Mouse (Mus musculus): ENCODE measurements around the gene Agpat1. TPM values are rescaled to one million over a fixed set of nuclear protein-coding genes. Genes with fewer than 3 reads are reported as not detected.

Agpat1 gene
- polyA plus RNA-seq, 1 experiment from 2014 or later, result 56.1 TPM

DNA sequence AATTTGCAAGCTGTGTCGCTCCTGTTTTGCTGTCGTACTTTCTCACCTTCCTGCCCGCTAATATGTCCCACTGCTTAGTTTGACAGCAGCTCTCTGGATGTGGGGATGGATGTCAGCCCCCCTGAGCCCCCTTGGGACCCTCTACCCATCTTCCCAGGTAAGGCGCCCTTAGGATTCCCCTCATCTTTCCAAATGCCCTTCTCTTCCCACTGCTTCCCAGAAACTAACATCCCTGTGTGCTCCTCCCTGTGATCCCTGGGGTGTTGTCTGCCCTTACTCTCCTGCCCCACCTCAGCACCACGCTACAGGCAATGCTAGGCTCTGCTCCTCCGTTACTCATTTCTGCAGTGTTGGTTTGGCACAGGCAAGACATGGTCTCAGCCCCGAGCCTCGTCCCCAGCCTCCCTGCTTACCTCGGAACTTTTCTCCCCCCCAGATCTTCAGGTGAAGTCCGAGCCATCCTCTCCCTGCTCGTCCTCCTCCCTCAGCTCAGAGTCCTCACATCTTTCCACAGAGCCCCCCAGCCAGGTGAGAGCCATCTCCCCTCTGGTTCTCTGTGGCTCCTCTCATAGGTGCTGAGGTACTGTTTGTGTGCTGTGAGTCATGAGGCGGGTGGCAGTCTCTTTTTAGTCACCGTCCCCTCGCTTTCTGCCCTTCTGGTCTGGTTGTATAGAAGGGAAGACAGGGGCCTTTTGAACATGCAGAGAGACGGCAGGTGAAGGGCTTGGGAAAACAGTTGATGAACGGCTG is 44.3 kb downstream of the Agpat1 start:
- no peak for TF ChIP-seq CTCF (IDR thresholded peaks at IDR 0.05; ENCODE audit: low read depth)

DNA sequence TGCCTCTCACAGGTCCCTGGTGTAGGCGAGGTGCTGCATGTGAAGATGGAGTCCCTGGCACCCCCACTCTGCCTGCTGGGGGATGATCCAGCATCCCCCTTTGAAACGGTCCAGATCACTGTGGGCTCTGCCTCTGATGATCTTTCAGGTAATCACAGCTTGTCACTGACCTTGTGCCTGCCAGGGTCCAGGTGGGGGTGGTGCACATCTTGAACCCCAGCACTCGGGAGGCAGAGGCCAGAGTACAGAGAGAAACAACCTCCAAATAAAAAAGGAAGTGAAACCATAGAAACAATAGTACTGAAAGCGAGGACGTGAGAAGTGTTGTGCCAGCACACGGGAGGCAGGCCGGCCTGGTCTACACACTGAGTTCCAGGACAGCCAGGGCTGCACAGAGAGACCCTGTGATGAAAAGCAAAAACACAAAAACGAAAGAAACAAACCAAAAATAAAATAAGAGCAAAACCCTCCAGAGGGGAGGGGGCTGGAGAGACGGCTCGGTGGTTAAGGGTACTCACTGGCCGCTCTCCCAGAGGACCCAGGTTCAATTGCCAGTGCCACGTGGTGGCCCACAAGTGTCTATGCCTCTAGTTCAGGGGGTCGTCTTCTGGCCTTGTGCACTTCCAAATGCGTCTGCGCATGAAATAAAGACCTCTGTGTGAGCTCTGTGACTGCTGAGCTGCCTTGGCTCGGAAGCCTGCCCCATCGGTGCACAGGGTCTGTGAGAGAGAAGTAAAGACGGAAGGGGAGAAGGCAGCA is 45.2 kb downstream of the Agpat1 start:
- 85% methylated on average over 18 of the region's 18 CpGs for WGBS

More for the DNA sequence above, 44.3 kb downstream of the Agpat1 start:
- Histone ChIP-seq H3K4me3 (replicated peaks; ENCODE audit: low read depth, low read length) (0 out of 2 replicates have a peak overlapping the region, but pooled peaks have one; percentile 99), H3K27ac (no peak overlapping the region), H3K36me3 (ENCODE audit: insufficient read depth, low read length) (peaks cover 39% of the 10 kb centered on the region), H3K4me2 (ENCODE audit: low read length) (peak overlapping the region; percentile 83; the same call in 1 of the 2 replicates), H3K27me3 (ENCODE audit: insufficient read depth, low read length) (no peaks in the 10 kb centered on the region), H3K4me1 (replicated peaks; ENCODE audit: insufficient read depth, low read length) (peaks cover 15% of the 10 kb centered on the region), H3K9me3 (replicated peaks; ENCODE audit: low read length) (no peaks in the 10 kb centered on the region), H3K9ac (ENCODE audit: low read depth, low read length) (no peak overlapping the region)
- DNase-seq (ENCODE audit: low spot score) (no peak), ATAC-seq (replicated peaks; ENCODE audit: low FRiP score, low read depth) (no peak)
- 70% methylated on average over 16 of the region's 16 CpGs for WGBS

DNA sequence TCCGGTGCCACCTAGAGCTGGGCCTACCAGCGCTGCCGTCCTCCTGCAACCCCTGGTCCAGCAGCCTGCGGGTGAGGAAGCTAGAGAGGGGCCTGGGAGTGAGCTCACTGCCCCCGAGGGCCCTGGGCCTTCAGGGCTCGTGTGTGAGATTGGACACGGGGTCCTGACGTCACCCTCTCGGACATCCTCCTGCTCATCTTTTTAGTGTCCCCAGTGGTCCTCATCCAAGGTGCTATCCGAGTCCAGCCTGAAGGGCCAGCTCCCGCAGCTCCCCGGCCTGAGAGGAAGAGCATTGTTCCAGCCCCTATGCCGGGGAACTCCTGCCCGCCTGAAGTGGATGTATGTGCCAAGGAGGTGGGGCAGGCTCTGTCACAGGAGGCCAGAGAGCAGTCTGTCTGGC is 46.7 kb downstream of the Agpat1 start:
- no peak overlapping the region for H3K27ac ChIP-seq
- H3K27me3 ChIP-seq (ENCODE audit: insufficient read depth, low read length), result no peaks in the 10 kb centered on the region
- H3K4me2 ChIP-seq (ENCODE audit: low read length), result no peak overlapping the region
- TF ChIP-seq CTCF (IDR thresholded peaks at IDR 0.05; ENCODE audit: low read depth), result no peak
- WGBS, result 92% methylated on average over 14 of the region's 14 CpGs
- no peak overlapping the region for H3K4me3 ChIP-seq (replicated peaks; ENCODE audit: low read depth, low read length)
- H3K9me3 ChIP-seq (replicated peaks; ENCODE audit: low read length), result no peaks in the 10 kb centered on the region
- H3K9ac ChIP-seq (ENCODE audit: low read depth, low read length), result no peak overlapping the region
- H3K4me1 ChIP-seq (replicated peaks; ENCODE audit: insufficient read depth, low read length), result peaks cover 9% of the 10 kb centered on the region
- peaks cover 40% of the 10 kb centered on the region for H3K36me3 ChIP-seq (ENCODE audit: insufficient read depth, low read length)
- ATAC-seq (replicated peaks; ENCODE audit: low FRiP score, low read depth), result no peak
- no peak for DNase-seq (ENCODE audit: low spot score)

More for the DNA sequence above, 45.2 kb downstream of the Agpat1 start:
- H3K9ac ChIP-seq (ENCODE audit: low read depth, low read length), result no peak overlapping the region
- peaks cover 40% of the 10 kb centered on the region for H3K36me3 ChIP-seq (ENCODE audit: insufficient read depth, low read length)
- no peak overlapping the region for H3K4me3 ChIP-seq (replicated peaks; ENCODE audit: low read depth, low read length)
- DNase-seq (ENCODE audit: low spot score) (no peak), ATAC-seq (replicated peaks; ENCODE audit: low FRiP score, low read depth) (no peak)
- no peaks in the 10 kb centered on the region for H3K9me3 ChIP-seq (replicated peaks; ENCODE audit: low read length)
- no peaks in the 10 kb centered on the region for H3K27me3 ChIP-seq (ENCODE audit: insufficient read depth, low read length)
- H3K4me1 ChIP-seq (replicated peaks; ENCODE audit: insufficient read depth, low read length), result peaks cover 15% of the 10 kb centered on the region
- no peak overlapping the region for H3K4me2 ChIP-seq (ENCODE audit: low read length)
- H3K27ac ChIP-seq, result no peak overlapping the region
- no peak for TF ChIP-seq CTCF (IDR thresholded peaks at IDR 0.05; ENCODE audit: low read depth)

DNA sequence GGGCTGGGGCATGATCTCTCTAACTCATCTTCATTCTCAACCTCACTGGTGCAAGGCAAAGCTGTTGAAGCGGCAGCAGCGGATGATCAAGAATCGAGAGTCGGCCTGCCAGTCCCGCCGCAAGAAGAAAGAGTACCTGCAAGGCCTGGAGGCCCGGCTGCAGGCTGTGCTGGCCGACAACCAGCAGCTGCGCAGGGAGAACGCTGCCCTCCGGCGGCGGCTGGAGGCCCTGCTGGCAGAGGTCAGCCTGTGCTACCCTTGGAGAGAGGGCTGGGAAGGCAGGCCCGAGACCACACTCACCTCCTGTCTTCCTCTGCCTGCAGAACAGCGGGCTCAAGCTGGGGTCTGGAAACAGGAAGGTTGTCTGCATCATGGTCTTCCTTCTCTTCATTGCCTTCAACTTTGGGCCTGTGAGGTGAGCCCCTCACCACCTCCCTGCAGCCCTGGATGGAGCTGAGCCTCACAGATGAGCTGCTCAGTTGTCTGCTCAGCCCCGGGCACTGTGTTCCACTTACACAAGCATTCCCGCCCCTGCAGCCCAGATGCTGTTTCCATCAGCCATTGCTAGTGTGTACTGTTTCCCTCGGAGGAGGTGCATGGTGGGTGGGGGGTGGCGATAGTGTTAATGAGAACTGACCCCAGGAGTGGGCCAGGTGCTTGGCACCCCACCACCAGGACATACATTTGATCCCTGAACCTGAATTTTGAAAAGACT is 47.6 kb downstream of the Agpat1 start:
- Histone ChIP-seq H3K4me2 (ENCODE audit: low read length) (no peak overlapping the region), H3K4me1 (replicated peaks; ENCODE audit: insufficient read depth, low read length) (peaks cover 9% of the 10 kb centered on the region), H3K27ac (no peak overlapping the region), H3K36me3 (ENCODE audit: insufficient read depth, low read length) (peaks cover 40% of the 10 kb centered on the region), H3K9me3 (replicated peaks; ENCODE audit: low read length) (no peaks in the 10 kb centered on the region), H3K4me3 (replicated peaks; ENCODE audit: low read depth, low read length) (no peak overlapping the region), H3K27me3 (ENCODE audit: insufficient read depth, low read length) (no peaks in the 10 kb centered on the region), H3K9ac (ENCODE audit: low read depth, low read length) (no peak overlapping the region)
- peak; percentile 70 for TF ChIP-seq CTCF (IDR thresholded peaks at IDR 0.05; ENCODE audit: low read depth)
- DNase-seq (ENCODE audit: low spot score) (peak; percentile 54), ATAC-seq (replicated peaks; ENCODE audit: low FRiP score, low read depth) (no peak)
- 47% methylated on average over 19 of the region's 19 CpGs for WGBS

DNA sequence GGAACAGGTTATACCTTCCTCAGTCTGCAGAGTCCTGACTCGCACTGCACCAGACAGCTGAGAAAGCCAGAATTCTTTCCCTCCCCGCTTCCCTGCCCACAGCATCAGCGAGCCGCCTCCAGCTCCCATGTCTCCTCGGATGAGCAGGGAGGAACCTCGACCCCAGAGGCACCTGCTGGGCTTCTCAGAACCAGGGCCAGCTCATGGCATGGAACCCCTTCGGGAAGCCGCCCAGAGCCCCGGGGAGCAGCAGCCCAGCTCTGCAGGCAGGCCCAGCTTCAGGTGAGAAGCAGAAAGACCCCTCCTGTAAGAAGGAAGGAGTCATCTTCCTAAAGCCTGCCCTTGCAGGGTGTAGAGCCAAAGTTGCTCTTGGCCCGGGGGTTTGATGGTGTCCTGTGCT is 48.5 kb downstream of the Agpat1 start:
- no peaks in the 10 kb centered on the region for H3K27me3 ChIP-seq (ENCODE audit: insufficient read depth, low read length)
- no peaks in the 10 kb centered on the region for H3K9me3 ChIP-seq (replicated peaks; ENCODE audit: low read length)
- H3K4me3 ChIP-seq (replicated peaks; ENCODE audit: low read depth, low read length), result no peak overlapping the region
- H3K4me1 ChIP-seq (replicated peaks; ENCODE audit: insufficient read depth, low read length), result peaks cover 8% of the 10 kb centered on the region
- no peak for TF ChIP-seq CTCF (IDR thresholded peaks at IDR 0.05; ENCODE audit: low read depth)
- DNase-seq (ENCODE audit: low spot score), result no peak
- no peak overlapping the region for H3K4me2 ChIP-seq (ENCODE audit: low read length)
- no peak overlapping the region for H3K27ac ChIP-seq
- H3K36me3 ChIP-seq (ENCODE audit: insufficient read depth, low read length), result peaks cover 40% of the 10 kb centered on the region
- WGBS, result 73% methylated on average over 10 of the region's 10 CpGs
- H3K9ac ChIP-seq (ENCODE audit: low read depth, low read length), result no peak overlapping the region
- no peak for ATAC-seq (replicated peaks; ENCODE audit: low FRiP score, low read depth)

DNA sequence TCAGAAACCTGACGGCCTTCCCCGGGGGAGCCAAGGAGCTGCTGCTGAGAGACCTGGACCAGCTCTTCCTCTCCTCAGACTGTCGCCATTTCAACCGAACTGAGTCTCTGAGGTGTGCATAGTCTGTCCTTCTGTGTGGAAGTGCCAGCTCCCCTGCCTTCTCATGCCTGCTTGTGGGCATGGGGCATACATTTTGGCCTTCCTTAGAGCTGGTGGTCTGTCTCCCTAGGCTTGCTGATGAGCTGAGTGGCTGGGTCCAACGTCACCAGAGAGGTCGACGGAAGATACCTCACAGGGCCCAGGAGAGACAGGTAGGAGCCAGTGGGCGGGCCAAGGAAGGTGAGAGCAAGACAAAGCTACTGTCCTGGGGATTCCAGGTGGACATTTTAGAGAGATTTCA is 48.9 kb downstream of the Agpat1 start:
- DNase-seq (ENCODE audit: low spot score) (no peak), ATAC-seq (replicated peaks; ENCODE audit: low FRiP score, low read depth) (no peak)
- no peak for TF ChIP-seq CTCF (IDR thresholded peaks at IDR 0.05; ENCODE audit: low read depth)
- Histone ChIP-seq H3K4me3 (replicated peaks; ENCODE audit: low read depth, low read length) (no peak overlapping the region), H3K27me3 (ENCODE audit: insufficient read depth, low read length) (no peaks in the 10 kb centered on the region), H3K4me1 (replicated peaks; ENCODE audit: insufficient read depth, low read length) (peaks cover 3% of the 10 kb centered on the region; the same call in 1 of the 2 replicates), H3K36me3 (ENCODE audit: insufficient read depth, low read length) (peaks cover 40% of the 10 kb centered on the region), H3K9ac (ENCODE audit: low read depth, low read length) (no peak overlapping the region), H3K27ac (no peak overlapping the region), H3K4me2 (ENCODE audit: low read length) (no peak overlapping the region), H3K9me3 (replicated peaks; ENCODE audit: low read length) (no peaks in the 10 kb centered on the region)
- 92% methylated on average over 8 of the region's 8 CpGs for WGBS

Data from kidney, postnatal 0 days (tissue).